Mouse (Mus musculus) small intestine, adult 2 months (tissue): ENCODE measurements around the gene Ltk. TPM values are rescaled to one million over a fixed set of nuclear protein-coding genes. Genes with fewer than 3 reads are reported as not detected.

ENCODE experiments used
- H3K27ac ChIP-seq: fragments of 200-500 bp; 2 replicates; pipeline ENCODE4 v1.5.1; 2012; ENCODE audit warnings: low read depth, low read length, control low read depth, inconsistent platforms; ENCODE audit not compliant: insufficient read depth
- H3K27me3 ChIP-seq: fragments of 200-500 bp; 2 replicates; pipeline ENCODE4 v1.6.1; 2012; ENCODE audit warnings: mild to moderate bottlenecking, moderate library complexity, low read length, inconsistent platforms; ENCODE audit not compliant: control insufficient read depth, insufficient read depth
- H3K36me3 ChIP-seq: fragments of 200-500 bp; 2 replicates; pipeline ENCODE4 v1.6.1; 2012; ENCODE audit warnings: mild to moderate bottlenecking, low read length, control low read depth, inconsistent platforms; ENCODE audit not compliant: control insufficient read depth, insufficient read depth
- H3K4me1 ChIP-seq: fragments of 200-500 bp; 2 replicates; pipeline ENCODE4 v1.6.1; 2012; ENCODE audit warnings: low read length, inconsistent platforms, mixed read lengths; ENCODE audit not compliant: control insufficient read depth, insufficient read depth, insufficient read length
- H3K4me3 ChIP-seq: fragments of 200-500 bp; 2 replicates; pipeline ENCODE4 v1.5.1; 2012; ENCODE audit warnings: low read depth, mild to moderate bottlenecking, control low read depth, inconsistent platforms, low read length, moderate library complexity
- CTCF ChIP-seq: fragments of 200-500 bp; IDR thresholded peaks from 2 replicates; pipeline ENCODE4 v1.5.1; 2012; ENCODE audit warnings: low read depth, mild to moderate bottlenecking, control low read depth, inconsistent platforms, low read length, moderate library complexity, mixed read lengths; ENCODE audit not compliant: insufficient replicate concordance, insufficient read length; ENCODE audit errors: extremely low read depth
- POLR2A ChIP-seq: fragments of 200-500 bp; IDR thresholded peaks from 2 replicates; pipeline ENCODE4 v1.6.1; 2012; ENCODE audit warnings: low read depth, mild to moderate bottlenecking, control low read depth, inconsistent platforms, low read length, moderate library complexity
- WGBS: fragments of 180-500 bp; shearing (Covaris S2); methylation state at CpG from one replicate; pipeline ENCODE4 v1.1.7; 2018; 5-methylcytosine and 5-hydroxymethylcytosine counted together
- polyA plus RNA-seq: library from polyadenylated mRNA; depleted of rRNA; stranded (reverse); fragments of >200 nt; gene quantifications from 2 replicates; pipeline ENCODE4 v1.2.3, GENCODE M21; 2012

Ltk gene
- polyA plus RNA-seq, 1 experiment = 1.8 TPM

- Histone ChIP-seq H3K4me3 (peak overlapping the region; percentile 85), H3K27me3 (peaks cover 21% of the 10 kb centered on the region), H3K27ac (no peak overlapping the region), H3K4me1 (peaks cover 8% of the 10 kb centered on the region), H3K36me3 (peaks cover 3% of the 10 kb centered on the region)
- TF ChIP-seq CTCF (no peak), POLR2A (no peak)
- 13% methylated on average over 44 of the region's 44 CpGs for WGBS
Measured at GRCm38 (mm10) chr2:119758844-119759835, 1.1 kb downstream of the Ltk start.

DNA sequence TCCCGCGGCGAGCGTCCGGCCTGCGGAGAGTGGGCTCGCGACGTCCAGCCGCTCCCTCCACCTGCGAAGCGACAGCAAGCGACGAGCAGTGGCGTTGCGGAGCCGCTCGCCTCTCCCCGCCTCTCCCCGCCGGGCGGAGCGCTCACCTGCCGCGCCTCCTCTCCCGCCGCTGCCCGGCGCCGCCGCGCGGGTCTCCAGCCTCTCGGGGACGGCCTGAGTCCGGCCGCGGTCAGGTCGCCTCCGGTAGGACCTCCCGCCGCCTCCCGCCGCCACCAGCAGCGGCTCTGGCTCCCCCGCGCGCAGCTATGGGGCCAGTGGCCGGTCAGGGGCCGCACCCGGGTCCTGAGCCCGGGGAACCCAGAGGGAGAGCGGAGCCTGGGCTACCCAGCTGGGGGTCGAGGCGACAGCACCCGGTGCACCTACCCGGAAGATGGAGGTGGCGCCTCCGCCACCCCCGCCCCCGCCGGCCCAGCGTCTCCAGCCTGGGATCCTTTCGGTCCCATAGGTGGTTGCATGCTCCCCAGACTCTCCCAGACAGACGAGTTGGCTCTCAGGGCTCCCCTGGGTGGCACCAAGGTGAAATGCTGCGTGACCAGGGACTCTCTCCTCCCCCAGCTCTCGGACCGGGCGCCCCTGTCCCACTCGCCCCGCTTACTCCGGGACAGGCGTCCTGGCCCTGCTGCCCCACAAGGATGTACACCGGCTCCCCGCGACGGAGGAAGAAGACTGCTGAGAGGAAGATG, 2.0 kb downstream of the Ltk start:
- TF ChIP-seq POLR2A = no peak
- TF ChIP-seq CTCF = no peak
- 1% methylated on average over 74 of the region's 77 CpGs for WGBS
- H3K27me3 ChIP-seq = peaks cover 21% of the 10 kb centered on the region
- no peak overlapping the region for H3K27ac ChIP-seq
- H3K36me3 ChIP-seq = no peaks in the 10 kb centered on the region
- peak overlapping the region; percentile 85 for H3K4me3 ChIP-seq
- peaks cover 8% of the 10 kb centered on the region for H3K4me1 ChIP-seq

GRCm38 (mm10) chr2:119757601-119758100, 2.6 kb downstream of the Ltk start:
- Histone ChIP-seq H3K4me1 (peaks cover 8% of the 10 kb centered on the region), H3K27me3 (peaks cover 21% of the 10 kb centered on the region), H3K27ac (no peak overlapping the region), H3K4me3 (peak overlapping the region; percentile 85), H3K36me3 (no peaks in the 10 kb centered on the region)
- TF ChIP-seq CTCF (no peak), POLR2A (no peak)
- WGBS = 4% methylated on average over 31 of the region's 31 CpGs

GRCm38 (mm10) chr2:119749260-119749659, 11.0 kb downstream of the Ltk start:
- WGBS = 89% methylated on average over 13 of the region's 13 CpGs

GRCm38 (mm10) chr2:119747554-119747953, 12.7 kb downstream of the Ltk start:
- Histone ChIP-seq H3K4me3 (no peak overlapping the region), H3K36me3 (peaks cover 22% of the 10 kb centered on the region), H3K4me1 (peaks cover 8% of the 10 kb centered on the region), H3K27me3 (no peaks in the 10 kb centered on the region), H3K27ac (no peak overlapping the region)
- 84% methylated on average over 7 of the region's 7 CpGs for WGBS
- TF ChIP-seq CTCF (no peak), POLR2A (no peak)

More at GRCm38 (mm10) chr2:119749260-119749659, 11.0 kb downstream of the Ltk start:
- H3K4me1 ChIP-seq = peaks cover 4% of the 10 kb centered on the region; the same call in 1 of the 2 replicates
- peaks cover 22% of the 10 kb centered on the region for H3K36me3 ChIP-seq
- H3K27me3 ChIP-seq = no peaks in the 10 kb centered on the region
- H3K27ac ChIP-seq = no peak overlapping the region
- H3K4me3 ChIP-seq = no peak overlapping the region
- TF ChIP-seq CTCF (no peak), POLR2A (no peak)

DNA sequence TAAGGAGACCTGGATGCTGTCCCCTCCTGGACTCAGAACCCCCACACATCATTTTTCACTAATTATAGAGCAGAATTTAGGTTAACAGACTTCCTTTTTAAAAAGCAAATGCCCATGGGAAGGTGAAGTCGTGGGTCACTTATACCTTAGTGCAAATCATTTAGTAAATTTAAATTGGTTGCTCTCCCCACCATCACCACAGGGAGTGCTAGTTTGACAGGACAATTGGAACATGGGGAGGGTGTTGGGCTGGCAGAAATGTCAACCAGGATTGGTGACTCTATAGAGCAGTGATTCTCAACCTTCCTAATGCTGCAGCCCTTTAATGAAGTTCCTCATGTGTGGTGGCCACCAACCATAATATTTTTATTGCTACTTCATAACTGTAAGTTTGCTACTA, 14.9 kb downstream of the Ltk start:
- 13% methylated on average over 1 of the region's 1 CpGs for WGBS
- peaks cover 19% of the 10 kb centered on the region for H3K4me1 ChIP-seq
- no peak for TF ChIP-seq POLR2A
- no peak for TF ChIP-seq CTCF
- H3K27ac ChIP-seq = peak overlapping the region; percentile 95
- H3K27me3 ChIP-seq = no peaks in the 10 kb centered on the region
- peaks cover 7% of the 10 kb centered on the region; the same call in 1 of the 2 replicates for H3K36me3 ChIP-seq
- no peak overlapping the region for H3K4me3 ChIP-seq
